Mouse (Mus musculus): ENCODE measurements around the gene Wdr83.

DNA sequence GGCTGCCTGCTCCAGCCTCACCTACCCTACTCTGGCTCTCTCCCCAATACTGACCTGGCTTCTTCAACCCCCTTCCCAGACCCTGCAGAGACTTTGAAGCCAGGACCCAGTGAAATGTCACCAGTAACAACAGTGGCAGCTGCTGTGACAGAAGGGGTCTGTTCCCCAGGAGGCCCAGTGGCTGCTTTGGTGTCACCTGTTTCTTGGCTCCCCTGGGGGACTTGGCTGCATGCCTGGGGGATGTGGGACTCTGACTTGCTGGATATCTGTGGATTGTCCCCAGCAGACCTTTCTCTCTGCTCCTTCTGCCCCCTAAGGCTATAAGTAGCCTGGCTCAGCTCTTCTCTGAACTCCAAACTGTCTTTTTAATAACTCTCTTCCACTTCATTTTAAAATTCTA lies 13.1 kb downstream of the Wdr83 start, which contains the start of gene Gm5741:
- TF ChIP-seq CTCF (conservative IDR thresholded peaks at IDR 0.05; ENCODE audit: low read length) (no peak), POU5F1 (IDR thresholded peaks at IDR 0.05; ENCODE audit: borderline replicate concordance, low read length) (no peak)
